Mouse (Mus musculus) embryonic fibroblast, embryonic 13.5 days (primary cell): ENCODE measurements around the gene Edem1.

Experiments
- CTCF ChIP-seq: IDR thresholded peaks from 2 replicates; pipeline ENCODE4 v1.5.1; 2011; ENCODE audit warnings: mild to moderate bottlenecking, control low read depth, low read length, moderate library complexity, borderline replicate concordance; ENCODE audit not compliant: insufficient read depth
- POLR2A ChIP-seq: IDR thresholded peaks from 2 replicates; pipeline ENCODE4 v1.6.1; 2011; ENCODE audit warnings: low read depth, mild to moderate bottlenecking, control low read depth, low read length, moderate library complexity

DNA sequence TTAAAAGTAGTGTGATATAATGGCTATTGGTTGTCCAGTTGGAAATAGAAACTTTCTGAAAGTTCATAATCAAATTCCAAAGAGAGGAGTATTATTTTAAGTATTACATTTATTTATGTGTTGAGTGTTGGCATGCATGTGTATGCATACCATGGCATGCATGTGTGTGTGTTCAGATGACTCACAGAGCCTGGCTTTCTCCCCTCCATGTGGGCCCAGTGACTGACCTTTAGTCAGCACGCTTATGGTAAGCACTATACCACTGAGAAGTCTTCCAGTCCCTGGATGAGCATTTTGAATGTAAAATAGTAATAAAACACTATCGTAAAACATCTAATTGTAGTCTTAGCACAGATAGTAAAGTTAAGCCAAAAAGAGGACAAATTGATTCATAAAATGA, 16.3 kb upstream of the Edem1 start:
- TF ChIP-seq CTCF (no peak), POLR2A (no peak)
